Mouse (Mus musculus): ENCODE measurements at regions not wholly inside any gene's neighbourhood (a gene's known extent, or its start where the extent isn't known, plus 50 kb on each side); places are given as distances from the start of the nearest gene placed in this dataset.

- TF ChIP-seq CTCF (IDR thresholded peaks at IDR 0.05; ENCODE audit: low read depth) (no peak), EP300 (optimal IDR thresholded peaks at IDR 0.05) (no peak)
Measured at GRCm38 (mm10) chr15:14123829-14124228, 950.4 kb upstream of the Cdh6 start.
